Mouse (Mus musculus) layer of hippocampus, adult 11-12 months (tissue): ENCODE measurements around the gene Myo1e.

Experiments
- DNase-seq: peaks from one replicate; pipeline ENCODE4 v3.0.0; 2022; ENCODE audit warnings: low spot score

Gene Myo1e

DNA sequence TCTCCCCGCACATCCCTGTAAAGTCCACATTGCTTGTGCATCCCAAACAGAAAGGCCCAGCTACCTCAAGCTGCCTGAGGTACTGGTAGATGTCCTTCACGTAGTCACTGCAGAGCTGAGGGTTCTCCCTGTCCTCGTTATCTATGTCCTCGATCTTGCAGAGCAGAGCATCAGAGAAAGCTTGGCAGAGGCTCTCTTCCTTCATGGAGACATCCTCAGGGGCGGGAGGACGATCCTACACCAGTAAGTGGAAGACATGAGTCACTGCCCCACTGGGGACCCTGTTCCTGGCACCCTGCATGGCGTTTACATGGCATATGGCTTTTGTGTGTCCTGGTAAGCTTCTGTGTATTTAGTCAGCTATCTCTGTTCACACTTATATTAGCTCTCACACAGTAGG is 205.9 kb downstream of the Myo1e start:
- no peak for DNase-seq

DNA sequence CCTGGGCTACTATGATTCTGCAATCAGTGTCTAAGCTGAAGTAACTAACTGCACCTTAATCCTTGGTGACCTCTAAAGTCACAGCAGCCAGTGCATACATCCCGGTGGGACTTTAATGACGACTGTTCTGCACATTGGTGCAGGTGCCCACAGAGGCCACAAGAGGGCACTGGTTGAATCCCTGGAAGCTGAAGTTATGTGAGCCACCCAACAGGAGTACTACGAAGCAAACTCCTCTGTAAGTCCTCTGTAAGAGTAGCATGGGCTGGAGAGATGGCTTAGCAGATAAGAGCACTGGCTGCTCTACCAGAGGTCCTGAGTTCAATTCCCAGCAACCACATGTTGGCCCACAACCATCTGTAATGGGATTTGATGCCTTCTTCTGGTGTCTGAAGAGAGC is 209.3 kb downstream of the Myo1e start:
- DNase-seq, result no peak

DNA sequence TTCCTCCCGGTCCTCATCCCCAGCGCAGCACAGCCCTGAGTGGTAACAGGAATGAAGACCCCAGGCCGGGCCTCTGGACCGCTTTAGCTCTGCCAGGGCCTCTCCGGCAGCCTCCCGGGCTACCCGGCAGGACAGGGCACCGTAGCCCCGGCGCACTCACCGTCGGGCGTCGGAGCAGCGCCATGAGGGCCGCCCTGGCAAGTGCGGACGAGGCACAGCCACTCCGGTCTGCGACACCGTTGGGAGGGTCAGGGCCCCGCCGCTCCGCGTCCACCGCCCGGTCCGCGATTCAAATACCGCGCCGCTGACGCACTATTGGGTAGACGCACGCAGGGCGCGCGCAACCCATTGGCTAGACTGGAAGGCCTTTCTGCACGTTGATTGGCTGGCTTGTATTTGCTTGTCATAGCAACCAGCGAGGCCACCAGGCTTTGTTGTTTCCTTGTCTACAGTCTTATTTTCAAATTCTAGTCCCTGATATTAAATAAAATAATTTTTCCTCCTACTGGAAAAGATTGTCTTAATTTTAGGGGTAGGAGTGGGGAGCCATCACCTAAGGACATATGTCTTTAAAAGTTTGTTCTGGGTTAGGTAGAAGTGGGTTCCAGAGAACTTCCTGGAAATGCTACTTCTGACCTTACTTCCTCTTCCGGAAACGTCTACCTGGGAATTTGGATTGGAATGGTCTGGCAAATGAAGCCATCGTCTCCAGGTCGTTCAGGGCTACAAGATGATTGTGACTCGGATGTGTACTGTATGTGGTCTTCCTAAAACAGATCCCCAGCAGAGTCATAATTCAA is 214.3 kb downstream of the Myo1e start, which contains the start of gene Ccnb2:
Gene Ccnb2, minus strand, starts transcription at position 291 of the 800 bp plus-strand sequence.
- DNase-seq, result peak; percentile 84

- DNase-seq, result no peak
These were observed 215.5 kb downstream of the Myo1e start for GRCm38 (mm10) chr9:70422661-70423060.

- DNase-seq, result no peak
These were observed 232.8 kb downstream of the Myo1e start for GRCm38 (mm10) chr9:70439959-70440358.

DNA sequence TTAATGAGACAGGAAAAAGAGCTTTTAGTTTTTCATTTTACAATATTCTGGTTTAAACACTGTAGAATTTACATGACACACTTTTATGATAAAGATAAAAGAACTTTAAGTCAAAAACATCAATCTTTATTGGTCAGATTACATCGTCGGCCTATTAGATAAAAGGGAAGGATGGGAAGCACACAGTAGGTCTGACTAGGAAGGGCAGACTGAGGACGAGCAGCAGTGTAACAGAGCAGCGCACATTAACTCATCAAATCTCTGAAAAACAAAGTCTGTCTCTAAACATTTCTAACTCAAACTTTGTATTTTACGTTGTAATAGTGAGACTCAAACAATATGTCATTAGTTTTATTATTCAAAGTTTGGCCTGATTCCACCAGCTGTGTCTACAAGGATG is 241.9 kb downstream of the Myo1e start:
- DNase-seq, result no peak
